26 mouse cellular contexts compared by ENCODE assay signal in the genomic region with DNA sequence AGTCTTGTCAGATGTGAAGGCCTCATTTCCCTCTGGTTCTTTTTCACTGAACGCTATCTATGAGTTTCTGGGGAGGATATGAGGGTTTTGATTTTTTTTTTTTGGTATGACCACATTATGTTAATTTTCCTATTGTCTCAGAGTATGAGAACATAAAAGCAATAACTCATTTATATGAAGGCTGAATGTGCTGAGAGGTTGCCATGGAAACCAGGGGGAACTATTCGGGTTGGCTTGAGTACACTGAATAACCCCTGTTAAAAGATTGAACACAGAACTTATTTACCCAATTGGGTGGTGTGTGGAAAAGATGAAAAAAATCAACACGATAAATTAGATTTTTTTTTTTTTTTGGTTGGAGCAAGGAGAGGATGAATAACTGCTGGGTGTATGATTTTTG.
DNase-seq lines count a peak whose midpoint lies in the region; ATAC-seq and TF ChIP-seq lines count a peak whose summit lies in the region.
"Had no signal": no experiment of that assay in that cellular context is flagged by ENCODE, and none has a peak within 500 bp of the region (broad histone marks: within the 10 kb centered on the region; RNA-seq: fewer than 3 reads in every experiment).

No protein-coding gene starts in this region.

- H3K4me1 ChIP-seq in forebrain, embryonic 16.5 days (replicated peaks; ENCODE audit: control insufficient read depth, insufficient read depth, low read length), result no peaks in the 10 kb centered on the region
- H3K4me1 ChIP-seq in forebrain, embryonic 11.5 days (replicated peaks; ENCODE audit: control insufficient read depth, insufficient read depth, low read length), result no peaks in the 10 kb centered on the region
- H3K4me1 ChIP-seq in midbrain, embryonic 14.5 days (ENCODE audit: control insufficient read depth, insufficient read depth, low read length), result no peaks in the 10 kb centered on the region
- H3K4me1 ChIP-seq in midbrain, embryonic 11.5 days (ENCODE audit: control insufficient read depth, insufficient read depth, low read length), result no peaks in the 10 kb centered on the region
- H3K4me1 ChIP-seq in midbrain, postnatal 0 days (ENCODE audit: insufficient read depth, low read length), result no peaks in the 10 kb centered on the region
- H3K4me1 ChIP-seq: embryonic facial prominence, embryonic 13.5 days; limb, embryonic 13.5 days; liver, embryonic 13.5 days had no signal

- no peaks in the 10 kb centered on the region for H3K36me3 ChIP-seq in forebrain, embryonic 16.5 days (ENCODE audit: control insufficient read depth, insufficient read depth)
- H3K36me3 ChIP-seq in forebrain, embryonic 11.5 days (ENCODE audit: control insufficient read depth, insufficient read depth, low read length), result no peaks in the 10 kb centered on the region
- no peaks in the 10 kb centered on the region for H3K36me3 ChIP-seq in midbrain, embryonic 14.5 days (ENCODE audit: control insufficient read depth, insufficient read depth, low read length)
- no peaks in the 10 kb centered on the region for H3K36me3 ChIP-seq in midbrain, embryonic 11.5 days (ENCODE audit: control insufficient read depth, insufficient read depth, low read length)
- H3K36me3 ChIP-seq in midbrain, postnatal 0 days (ENCODE audit: insufficient read depth, low read length), result no peaks in the 10 kb centered on the region
- H3K36me3 ChIP-seq: embryonic facial prominence, embryonic 13.5 days; limb, embryonic 13.5 days; liver, embryonic 13.5 days had no signal

- no peaks in the 10 kb centered on the region for H3K9me3 ChIP-seq in forebrain, embryonic 16.5 days (ENCODE audit: control insufficient read depth, low read length)
- no peaks in the 10 kb centered on the region for H3K9me3 ChIP-seq in forebrain, embryonic 11.5 days (ENCODE audit: control insufficient read depth, low read length)
- no peaks in the 10 kb centered on the region for H3K9me3 ChIP-seq in midbrain, embryonic 14.5 days (ENCODE audit: control insufficient read depth, low read length)
- no peaks in the 10 kb centered on the region for H3K9me3 ChIP-seq in midbrain, embryonic 11.5 days (ENCODE audit: control insufficient read depth, low read length)
- H3K9me3 ChIP-seq in midbrain, postnatal 0 days (ENCODE audit: low read length), result no peaks in the 10 kb centered on the region
- H3K9me3 ChIP-seq: embryonic facial prominence, embryonic 13.5 days; limb, embryonic 13.5 days; liver, embryonic 13.5 days had no signal

- WGBS in forebrain, embryonic 16.5 days, result 43% methylated on average over 3 of the region's 3 CpGs
- 61% methylated on average over 3 of the region's 3 CpGs for WGBS in forebrain, embryonic 11.5 days
- 56% methylated on average over 3 of the region's 3 CpGs for WGBS in midbrain, embryonic 14.5 days
- 79% methylated on average over 3 of the region's 3 CpGs for WGBS in midbrain, embryonic 11.5 days
- WGBS in midbrain, postnatal 0 days, result 37% methylated on average over 3 of the region's 3 CpGs

- no peak overlapping the region for H3K4me3 ChIP-seq in forebrain, embryonic 16.5 days (replicated peaks; ENCODE audit: low read length)
- no peak overlapping the region for H3K4me3 ChIP-seq in forebrain, embryonic 11.5 days (ENCODE audit: low read depth, low read length)
- H3K4me3 ChIP-seq in midbrain, embryonic 14.5 days (replicated peaks; ENCODE audit: low read depth, low read length), result no peak overlapping the region
- no peak overlapping the region for H3K4me3 ChIP-seq in midbrain, embryonic 11.5 days (ENCODE audit: low read depth, low read length)
- H3K4me3 ChIP-seq in midbrain, postnatal 0 days (ENCODE audit: low read depth, low read length), result no peak overlapping the region
- H3K4me3 ChIP-seq: embryonic facial prominence, embryonic 13.5 days; layer of hippocampus, adult 2 months; limb, embryonic 13.5 days; liver, embryonic 13.5 days had no signal

- H3K4me2 ChIP-seq in forebrain, embryonic 16.5 days (ENCODE audit: low read length), result no peak overlapping the region
- H3K4me2 ChIP-seq in forebrain, embryonic 11.5 days (ENCODE audit: low read depth, low read length, severe bottlenecking), result no peak overlapping the region
- H3K4me2 ChIP-seq in midbrain, embryonic 14.5 days (ENCODE audit: low read length), result no peak overlapping the region
- H3K4me2 ChIP-seq in midbrain, embryonic 11.5 days, result no peak overlapping the region
- no peak overlapping the region for H3K4me2 ChIP-seq in midbrain, postnatal 0 days (ENCODE audit: low read depth, low read length, poor library complexity, severe bottlenecking)
- H3K4me2 ChIP-seq: embryonic facial prominence, embryonic 13.5 days; heart, embryonic 11.5 days; limb, embryonic 13.5 days; liver, embryonic 13.5 days had no signal

- TF ChIP-seq CTCF in midbrain, postnatal 0 days (IDR thresholded peaks at IDR 0.05), result no peak

- no peak for DNase-seq in forebrain, embryonic 11.5 days (ENCODE audit: low spot score)
- peak; percentile 77 for DNase-seq in midbrain, embryonic 14.5 days
- no peak for DNase-seq in midbrain, embryonic 11.5 days (ENCODE audit: low spot score, missing footprints)
- peak; percentile 30 for DNase-seq in brain, embryonic 18.5 days (ENCODE audit: low read depth, low spot score)
- DNase-seq in midbrain, postnatal 0 days (ENCODE audit: low spot score), result peak; percentile 61
- no peak for DNase-seq in ovary, adult 18-20 months (ENCODE audit: low spot score)
- DNase-seq: adrenal gland, postnatal 36 days; cerebellum, adult 18-20 months; cerebellum, postnatal 14 days; gastrocnemius, postnatal 14 days; heart, adult 11 months; kidney, adult 9 months; kidney, postnatal 14 days; layer of hippocampus, postnatal 36 days; liver, embryonic 13.5 days; lung, adult 2 months; lung, postnatal 14 days; right cerebral cortex, adult 18-20 months; right cerebral cortex, postnatal 4 days; thymus, postnatal 14 days had no signal

- 0 out of 2 replicates have a peak, but pooled peaks have one; percentile 43 for ATAC-seq in forebrain, embryonic 16.5 days
- no peak for ATAC-seq in forebrain, embryonic 11.5 days (replicated peaks; ENCODE audit: low FRiP score)
- ATAC-seq in midbrain, embryonic 14.5 days (ENCODE audit: low FRiP score, low TSS enrichment), result no peak
- ATAC-seq in midbrain, embryonic 11.5 days (ENCODE audit: low FRiP score), result no peak
- peak; percentile 38; the same call in 1 of the 2 replicates for ATAC-seq in midbrain, postnatal 0 days (ENCODE audit: low FRiP score)
- ATAC-seq: intestine, embryonic 16.5 days had no signal

- no peaks in the 10 kb centered on the region for H3K27me3 ChIP-seq in forebrain, embryonic 16.5 days (replicated peaks; ENCODE audit: control insufficient read depth, insufficient read depth, low read length)
- no peaks in the 10 kb centered on the region for H3K27me3 ChIP-seq in forebrain, embryonic 11.5 days (ENCODE audit: control insufficient read depth, insufficient read depth, low read length)
- no peaks in the 10 kb centered on the region for H3K27me3 ChIP-seq in midbrain, embryonic 14.5 days (ENCODE audit: control insufficient read depth, insufficient read depth, low read length)
- H3K27me3 ChIP-seq in midbrain, embryonic 11.5 days (ENCODE audit: control insufficient read depth, insufficient read depth, low read length), result no peaks in the 10 kb centered on the region
- no peaks in the 10 kb centered on the region for H3K27me3 ChIP-seq in midbrain, postnatal 0 days (ENCODE audit: insufficient read depth, low read length)
- H3K27me3 ChIP-seq: embryonic facial prominence, embryonic 13.5 days; limb, embryonic 13.5 days; liver, embryonic 13.5 days had no signal

- no peak overlapping the region for H3K27ac ChIP-seq in forebrain, embryonic 16.5 days (ENCODE audit: low read length)
- H3K27ac ChIP-seq in forebrain, embryonic 11.5 days (ENCODE audit: low read depth, low read length), result no peak overlapping the region
- peak overlapping the region; percentile 57 for H3K27ac ChIP-seq in midbrain, embryonic 14.5 days (replicated peaks; ENCODE audit: low read depth, low read length)
- no peak overlapping the region for H3K27ac ChIP-seq in midbrain, embryonic 11.5 days (ENCODE audit: low read depth, low read length)
- H3K27ac ChIP-seq in midbrain, postnatal 0 days (ENCODE audit: low read depth, low read length), result 0 out of 2 replicates have a peak overlapping the region, but pooled peaks have one; percentile 60
- H3K27ac ChIP-seq: embryonic facial prominence, embryonic 13.5 days; layer of hippocampus, adult 2 months; limb, embryonic 13.5 days; liver, embryonic 13.5 days had no signal

- no peak overlapping the region for H3K9ac ChIP-seq in forebrain, embryonic 16.5 days (replicated peaks; ENCODE audit: low read depth, low read length)
- H3K9ac ChIP-seq in forebrain, embryonic 11.5 days (ENCODE audit: low read length), result no peak overlapping the region
- H3K9ac ChIP-seq in midbrain, embryonic 14.5 days (replicated peaks; ENCODE audit: low read length), result no peak overlapping the region
- H3K9ac ChIP-seq in midbrain, embryonic 11.5 days (ENCODE audit: low read length), result no peak overlapping the region
- H3K9ac ChIP-seq in midbrain, postnatal 0 days (replicated peaks; ENCODE audit: low read length, poor library complexity, severe bottlenecking), result no peak overlapping the region
- H3K9ac ChIP-seq: embryonic facial prominence, embryonic 13.5 days; limb, embryonic 13.5 days; liver, embryonic 13.5 days had no signal

Comparison
In these comparisons a context has a peak if more than half of its experiments do, and no peak if none do; other contexts are left out.
1. ATAC-seq: peak in forebrain, embryonic 16.5 days (single experiment) and midbrain, postnatal 0 days (single experiment); none in forebrain, embryonic 11.5 days (single experiment), midbrain, embryonic 14.5 days (single experiment) and midbrain, embryonic 11.5 days (single experiment).
2. H3K27ac ChIP-seq: peak in midbrain, embryonic 14.5 days (single experiment) and midbrain, postnatal 0 days (single experiment); none in forebrain, embryonic 16.5 days (single experiment), forebrain, embryonic 11.5 days (single experiment) and midbrain, embryonic 11.5 days (single experiment).
3. DNase-seq: peak in midbrain, embryonic 14.5 days (single experiment), brain, embryonic 18.5 days (single experiment) and midbrain, postnatal 0 days (single experiment); none in forebrain, embryonic 11.5 days (single experiment), midbrain, embryonic 11.5 days (single experiment) and ovary, adult 18-20 months (single experiment).